Mouse (Mus musculus) naive thymus-derived CD4-positive, alpha-beta T cell, adult 2 months (primary cell): ENCODE measurements at regions not wholly inside any gene's neighbourhood (a gene's known extent, or its start where the extent isn't known, plus 50 kb on each side); places are given as distances from the start of the nearest gene placed in this dataset.

Experiments used
- DNase-seq: peaks from one replicate; pipeline ENCODE4 v3.0.0-alpha.2; 2011; ENCODE audit warnings: low read depth

DNA sequence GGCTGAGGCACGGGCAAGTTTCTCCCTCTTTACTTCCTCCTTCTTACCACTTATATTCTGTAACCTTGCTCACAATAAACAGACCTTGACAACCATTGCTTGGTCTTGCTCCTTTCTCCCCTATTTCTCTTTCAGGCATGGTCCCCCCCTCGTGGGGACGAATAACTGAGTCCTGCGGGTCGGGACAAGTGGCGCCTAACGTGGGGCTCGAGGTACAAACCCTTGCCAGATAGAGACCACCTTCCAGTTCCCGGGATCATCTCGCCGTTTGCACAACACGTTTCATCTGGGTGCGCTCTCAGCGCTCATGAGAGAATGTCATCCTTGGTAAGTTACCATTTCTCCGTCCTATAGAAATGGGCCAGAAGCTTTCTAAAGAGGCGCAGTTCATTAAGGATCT, 79.6 kb upstream of the Foxn3 start:
- DNase-seq = no peak

DNA sequence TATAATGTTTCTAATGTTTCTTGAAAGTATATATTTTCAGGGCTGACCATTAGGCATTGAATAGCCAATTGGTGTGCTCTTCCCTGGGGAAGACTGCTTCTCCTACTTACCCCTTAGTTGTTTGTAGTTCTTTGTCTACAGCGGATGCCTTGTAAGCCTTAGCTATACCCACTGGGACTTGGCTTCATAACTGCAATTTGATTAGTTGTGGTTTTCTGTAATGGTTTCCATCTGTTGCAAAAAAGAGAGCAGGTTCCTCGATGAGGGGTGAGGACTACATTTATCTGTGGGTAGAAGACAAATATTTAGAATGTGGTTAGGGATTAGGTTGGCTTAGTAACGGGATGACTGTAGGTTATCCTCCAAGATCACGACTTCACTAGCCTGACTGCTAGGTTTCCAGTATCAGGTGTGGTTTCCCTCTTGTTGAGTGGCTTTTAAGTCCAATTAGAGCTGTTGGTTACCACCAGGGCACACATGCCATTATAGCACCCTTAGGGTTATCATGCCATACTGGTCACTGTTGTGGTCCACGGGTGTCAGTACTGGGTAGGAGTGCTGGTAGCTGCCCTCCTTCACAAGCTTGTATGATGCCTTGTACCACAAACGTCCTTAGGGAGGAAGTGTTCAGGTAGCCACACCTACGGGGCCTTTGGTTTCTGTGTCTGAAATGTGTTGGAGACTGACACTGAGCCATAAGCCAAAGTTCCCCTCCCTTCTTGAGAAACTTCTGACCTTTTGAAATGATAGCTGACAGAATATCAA, 78.9 kb upstream of the Foxn3 start:
- peak; percentile 42 for DNase-seq

DNA sequence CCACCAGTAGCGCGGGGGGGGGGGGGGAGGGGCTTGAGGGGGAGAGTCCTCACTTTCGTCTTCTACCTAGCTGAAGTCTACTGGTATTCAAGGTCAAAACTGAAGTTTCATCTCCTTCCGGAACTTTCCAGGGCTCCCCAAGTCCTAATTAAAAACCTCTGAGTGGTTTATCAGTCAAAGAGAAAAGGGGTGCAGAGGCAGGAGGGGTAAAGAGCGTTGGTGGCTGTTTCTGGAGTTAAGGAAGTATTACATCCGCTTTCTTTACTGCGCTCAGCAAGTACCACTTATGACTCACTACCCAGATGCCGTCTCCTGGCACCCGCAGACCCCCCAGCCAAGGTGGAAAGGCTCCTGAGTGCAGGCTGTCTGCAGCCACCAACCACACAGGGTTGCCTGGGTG, 77.9 kb upstream of the Foxn3 start:
- peak; percentile 81 for DNase-seq

DNA sequence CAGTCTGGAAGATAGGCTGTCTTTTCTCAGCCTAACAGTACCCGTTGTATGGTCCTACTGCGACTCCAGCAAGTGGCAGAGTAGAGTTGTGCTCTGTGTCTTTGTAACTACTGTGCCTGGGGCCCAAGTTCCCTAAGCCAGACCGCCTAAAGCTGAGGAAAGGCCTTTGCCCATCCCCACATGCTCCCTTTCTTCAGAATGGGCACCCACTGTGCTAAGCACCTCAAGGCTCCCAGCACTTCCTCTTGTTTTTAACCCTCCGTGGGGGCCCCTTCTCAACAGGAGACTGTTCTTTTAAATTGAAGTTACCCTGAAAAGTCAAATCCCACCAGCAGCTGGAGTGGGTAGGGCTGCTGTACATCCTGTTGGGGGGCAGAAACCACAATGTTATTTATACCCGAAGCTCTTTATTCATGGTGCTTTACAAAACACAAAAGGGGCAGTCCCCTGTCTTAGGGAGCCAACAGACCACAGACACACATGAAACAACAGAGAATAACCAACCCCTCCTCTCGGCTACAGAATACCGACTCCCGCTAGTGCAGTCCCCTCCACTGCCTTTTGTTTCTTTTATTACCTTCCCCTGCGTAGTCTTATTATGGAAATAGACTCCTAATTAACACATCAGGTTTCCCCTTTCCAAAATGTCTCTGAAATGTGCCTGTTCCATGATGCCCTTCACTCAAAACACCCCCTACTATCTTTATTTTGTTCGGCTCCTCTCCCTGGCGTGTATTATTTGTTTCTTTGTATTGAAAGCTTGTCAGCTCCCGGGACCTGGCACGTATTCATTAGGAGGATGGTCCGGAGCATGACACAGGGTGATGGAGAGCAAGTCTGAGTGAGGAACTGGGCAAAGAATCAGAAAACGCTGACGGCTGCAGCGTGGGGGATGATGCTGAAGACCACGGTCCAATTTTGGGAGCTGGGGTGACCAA, 77.1 kb upstream of the Foxn3 start:
- peak; percentile 81 for DNase-seq

DNA sequence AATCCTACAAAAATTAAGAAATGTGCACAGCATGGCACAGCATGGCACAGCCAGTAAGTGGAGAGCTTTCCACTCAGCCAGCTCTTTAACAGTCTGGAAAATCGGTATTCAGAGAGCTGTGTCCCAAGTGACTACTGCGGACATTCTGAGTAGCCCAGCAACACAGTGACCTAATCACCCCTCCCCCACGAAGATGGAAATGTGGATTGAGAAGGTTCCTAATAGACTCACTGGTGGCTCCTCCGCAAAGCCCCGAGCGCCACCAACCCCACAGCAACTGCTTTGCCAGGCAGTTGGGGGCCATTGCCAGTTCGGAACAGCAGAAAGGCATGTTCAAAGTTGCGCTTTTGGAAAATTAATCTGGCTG, 76.4 kb upstream of the Foxn3 start:
- no peak for DNase-seq

DNA sequence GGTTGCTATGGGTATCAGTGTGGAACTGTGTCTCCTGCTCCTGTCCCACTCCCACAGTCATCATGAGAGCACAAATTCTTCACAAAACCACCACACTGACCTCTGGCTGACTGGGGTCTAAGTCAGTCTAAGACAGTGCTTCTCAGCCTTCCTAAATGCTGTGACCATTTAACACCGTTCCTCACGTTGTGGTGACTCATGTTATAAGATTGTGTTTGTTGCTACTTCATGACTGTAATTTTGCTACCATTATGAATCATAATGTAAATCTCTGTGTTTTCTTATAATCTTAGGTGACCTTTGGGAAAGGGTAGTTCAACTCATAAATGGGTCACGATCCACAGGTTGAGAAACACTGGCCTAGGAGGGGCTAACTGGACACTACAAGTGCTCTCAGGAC, 75.7 kb upstream of the Foxn3 start:
- DNase-seq = no peak

DNA sequence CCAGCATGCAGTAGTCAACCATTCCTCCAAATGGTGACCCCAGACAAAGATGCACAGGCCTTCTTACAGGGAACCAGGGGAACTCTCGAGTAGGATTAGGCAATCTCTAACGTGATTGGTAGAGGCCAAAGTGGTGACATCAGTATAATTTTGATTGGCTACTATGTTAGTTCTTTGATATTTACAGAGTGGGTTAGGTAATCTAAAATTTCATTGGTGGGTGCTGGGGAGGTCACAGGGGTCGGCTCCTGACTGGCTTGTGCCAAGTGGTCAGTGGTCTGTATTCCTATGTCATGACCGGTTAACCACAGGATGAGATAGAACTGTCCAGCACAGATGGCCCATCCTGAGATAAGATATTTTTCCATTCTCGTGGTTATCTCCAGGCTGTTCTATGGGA, 74.6 kb upstream of the Foxn3 start:
- no peak for DNase-seq

DNA sequence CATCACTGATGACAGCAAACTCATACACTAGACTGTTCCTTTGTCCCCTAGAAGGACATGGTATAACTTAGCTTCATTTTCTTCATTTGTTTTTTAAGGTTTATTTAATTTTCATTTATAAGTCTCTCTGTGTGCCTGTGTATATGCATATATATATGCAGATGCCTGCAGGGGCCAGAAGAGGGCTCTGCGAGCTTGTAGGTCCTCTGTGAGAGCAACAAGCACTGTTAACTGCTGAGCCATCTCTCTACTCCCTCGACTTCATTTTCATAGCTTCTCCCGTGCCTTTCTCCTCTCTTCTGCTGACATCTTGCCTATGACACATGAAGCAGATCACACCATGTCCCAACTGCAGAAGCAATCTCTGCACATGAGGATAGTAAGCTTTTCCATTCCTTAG, 72.9 kb upstream of the Foxn3 start:
- DNase-seq = no peak

DNA sequence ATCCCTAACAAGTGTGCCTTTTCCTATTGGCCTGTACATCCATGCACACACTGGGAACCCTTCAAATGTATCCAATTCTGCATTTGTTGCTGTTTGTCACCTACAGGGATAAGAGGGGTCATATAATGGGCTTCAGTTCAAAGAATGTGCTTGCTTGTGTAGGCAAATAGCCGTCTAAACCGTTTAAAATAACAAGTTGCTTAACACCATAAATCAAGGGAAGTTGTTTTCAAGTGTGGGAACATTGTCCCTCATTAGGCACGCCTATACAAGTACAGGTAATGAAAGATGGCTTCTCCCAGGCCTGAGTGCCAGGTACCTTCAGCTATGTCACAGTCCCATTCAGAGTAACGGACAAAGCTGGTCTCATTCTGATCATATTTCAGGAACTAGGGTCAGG, 72.0 kb upstream of the Foxn3 start:
- no peak for DNase-seq

DNA sequence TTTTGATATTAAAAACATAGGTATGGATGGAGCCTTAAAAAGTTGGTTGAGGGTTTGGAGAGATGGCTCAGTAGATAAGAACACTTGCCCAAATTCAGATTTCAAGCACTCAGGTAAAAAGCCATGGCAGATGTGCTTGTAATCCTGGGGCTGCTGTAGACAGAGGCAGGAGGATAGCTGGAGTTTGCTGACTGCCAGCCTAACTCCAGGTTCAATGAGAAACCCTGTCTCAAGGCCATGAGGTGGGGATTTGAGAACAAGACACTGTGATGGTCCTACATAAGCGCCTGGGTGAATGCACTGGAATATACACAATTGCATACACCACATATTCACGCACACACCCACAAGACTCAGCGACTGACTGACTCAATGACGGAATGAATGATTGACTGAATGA, 71.3 kb upstream of the Foxn3 start:
- DNase-seq = no peak

DNA sequence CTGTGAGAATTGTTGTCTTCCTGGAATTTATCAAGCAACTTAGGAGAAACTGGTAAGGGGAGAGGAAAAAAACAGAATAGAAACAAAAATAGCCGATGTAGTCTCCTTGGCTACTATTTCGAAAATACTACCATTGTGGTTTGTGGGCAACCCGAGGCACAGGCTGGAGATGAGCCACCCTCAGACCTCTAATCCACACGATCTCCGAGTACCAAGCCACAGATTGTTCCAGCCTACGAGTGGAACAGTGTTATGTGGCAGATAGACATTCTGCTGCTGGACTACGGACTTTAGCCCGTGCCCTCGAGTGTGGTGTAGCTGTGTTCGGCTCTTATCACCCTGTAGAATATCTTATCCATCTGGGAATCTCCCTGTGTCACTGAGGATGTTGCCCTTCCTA, 70.3 kb upstream of the Foxn3 start:
- no peak for DNase-seq

DNA sequence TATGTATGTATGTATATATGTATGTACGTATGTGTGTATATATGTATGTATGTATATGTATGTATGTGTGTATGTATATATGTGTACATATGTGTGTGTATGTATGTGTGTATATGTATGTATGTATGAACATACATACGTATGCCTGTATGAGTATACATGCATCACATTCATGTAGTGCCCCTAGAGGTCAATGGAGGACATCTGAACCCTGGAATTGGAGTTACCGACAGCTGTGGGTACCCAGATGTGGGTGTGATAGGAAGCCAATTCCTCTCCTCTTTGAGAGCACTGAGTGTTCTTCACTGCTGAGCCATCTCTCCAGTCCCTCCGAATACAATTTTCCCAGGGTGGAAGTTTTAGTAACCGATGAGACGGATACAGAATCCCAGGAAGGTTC, 69.6 kb upstream of the Foxn3 start:
- DNase-seq = no peak

DNA sequence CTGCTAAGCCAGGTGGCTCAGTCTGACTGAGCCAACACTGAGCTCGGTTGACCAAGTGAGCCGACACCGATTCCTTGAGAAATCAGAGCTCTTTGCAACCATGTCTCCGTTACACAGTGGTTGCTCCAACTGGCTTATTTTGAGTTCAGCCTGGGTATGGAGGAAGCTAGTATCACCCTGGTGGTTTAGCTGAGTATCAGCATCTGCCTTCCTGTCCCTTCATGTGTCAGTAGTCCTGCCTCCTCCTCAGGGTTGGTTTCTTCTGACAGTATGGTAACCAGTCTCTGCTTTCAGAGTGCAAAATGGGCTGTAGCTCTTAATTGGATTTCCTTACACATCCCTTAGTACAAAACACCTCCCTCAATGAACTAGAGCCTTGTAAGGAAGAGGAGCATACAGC, 66.2 kb upstream of the Foxn3 start:
- DNase-seq = peak; percentile 67

DNA sequence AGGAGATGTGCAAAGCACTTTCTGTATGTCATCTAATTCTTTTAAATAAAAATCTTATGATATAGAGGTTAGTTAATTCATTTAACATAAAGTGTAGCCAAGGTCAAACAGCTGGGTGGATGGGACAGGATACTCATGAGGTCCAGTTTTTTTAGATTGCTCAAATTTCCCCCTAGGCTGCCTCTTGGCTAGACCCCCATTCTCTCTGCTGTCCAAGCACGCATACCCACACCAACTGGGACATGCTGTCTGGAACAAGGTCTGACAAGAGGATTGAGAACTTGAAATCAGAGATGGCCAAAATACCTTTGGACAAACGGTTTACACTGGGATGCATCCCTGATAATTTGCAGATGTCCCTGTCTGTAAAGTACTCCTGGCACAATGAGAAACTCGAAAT, 65.0 kb upstream of the Foxn3 start:
- no peak for DNase-seq

DNA sequence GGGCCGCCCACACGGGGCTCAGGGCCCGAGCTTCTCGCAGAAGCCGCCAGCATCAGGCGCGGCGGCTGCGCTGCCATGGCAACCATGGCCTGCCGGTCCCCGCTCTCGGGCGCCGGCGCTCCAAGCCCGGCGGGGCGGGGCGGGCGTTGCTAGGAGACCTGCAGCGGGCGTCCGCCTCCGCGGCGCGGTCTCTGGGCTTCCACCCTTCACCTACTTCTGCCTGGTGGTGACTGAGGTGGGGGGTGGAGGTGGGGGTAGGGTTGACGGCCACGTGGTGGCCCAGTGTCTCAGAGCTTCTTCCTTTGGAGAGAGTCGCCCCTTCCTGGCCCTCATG, 64.5 kb upstream of the Foxn3 start:
- peak; percentile 95 for DNase-seq

DNA sequence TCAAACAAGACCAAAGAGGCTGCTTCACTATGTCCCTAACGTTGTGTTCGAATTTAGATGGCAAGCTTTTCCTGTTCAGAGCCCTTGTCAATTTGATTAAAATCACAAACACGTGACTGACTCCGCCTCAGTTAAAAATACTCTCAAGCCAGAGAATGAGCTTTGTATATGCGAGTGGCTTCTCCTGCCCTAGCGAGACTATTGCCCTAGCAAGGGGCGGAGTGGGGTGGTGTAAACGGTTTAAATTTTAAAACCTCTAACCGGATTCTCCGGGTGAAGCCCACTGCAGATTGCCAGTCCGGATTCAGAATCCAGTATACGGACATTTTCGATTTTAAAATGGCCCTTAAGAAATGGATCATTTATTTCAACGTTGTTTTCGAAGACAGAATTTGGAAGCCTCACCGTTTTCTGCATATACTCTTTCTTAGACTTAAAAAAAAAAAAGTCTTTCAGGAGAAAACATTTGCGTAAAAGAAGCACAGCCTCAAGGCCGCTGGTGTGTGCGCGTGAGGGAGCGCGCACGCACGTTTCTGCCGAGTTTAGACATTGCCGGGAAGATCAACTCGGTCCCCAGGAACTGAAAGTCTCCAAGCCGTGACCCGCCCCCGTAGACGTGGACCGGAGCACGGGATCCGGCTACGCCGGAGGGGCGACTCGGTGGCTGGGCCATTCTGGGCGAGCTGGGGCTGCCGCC, 64.0 kb upstream of the Foxn3 start:
- peak; percentile 55 for DNase-seq

DNA sequence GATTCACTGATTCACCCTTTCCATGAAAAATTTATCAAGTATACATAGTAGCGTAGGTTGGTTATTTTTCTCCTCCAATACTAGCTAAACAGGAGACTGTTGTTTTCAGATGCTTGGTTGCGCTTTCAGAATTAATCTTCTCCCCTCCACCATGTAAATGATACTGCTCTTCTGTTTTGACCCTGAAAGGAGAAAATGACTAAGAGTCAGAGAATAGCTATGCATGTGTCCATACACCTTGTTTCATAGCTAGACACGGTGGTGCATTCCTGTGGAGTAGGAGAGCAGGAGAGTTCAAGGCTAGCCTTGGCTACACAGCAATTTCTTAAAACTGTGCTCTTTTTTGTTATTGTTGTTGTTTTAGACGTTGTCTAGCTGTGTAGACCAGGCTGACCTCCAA, 62.8 kb upstream of the Foxn3 start:
- no peak for DNase-seq

DNA sequence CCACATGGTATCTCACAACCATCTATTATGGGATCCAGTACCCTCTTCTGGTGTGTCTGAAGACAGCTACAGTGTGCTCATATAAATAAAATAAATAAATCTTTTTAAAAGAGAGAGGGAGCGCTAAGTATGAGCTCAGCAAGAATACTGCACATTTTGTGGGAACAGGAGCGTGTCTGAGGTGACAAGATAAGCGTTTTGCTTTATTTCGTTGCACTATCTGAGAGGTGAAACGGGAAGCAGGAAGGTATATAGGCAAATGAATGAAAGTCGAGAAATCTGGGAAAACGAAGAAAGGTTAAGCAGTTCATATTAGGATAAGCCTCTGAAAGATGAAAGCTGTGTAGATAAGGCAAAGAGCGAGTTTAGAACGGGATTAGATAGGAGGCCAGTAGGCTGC, 61.7 kb upstream of the Foxn3 start:
- no peak for DNase-seq

DNA sequence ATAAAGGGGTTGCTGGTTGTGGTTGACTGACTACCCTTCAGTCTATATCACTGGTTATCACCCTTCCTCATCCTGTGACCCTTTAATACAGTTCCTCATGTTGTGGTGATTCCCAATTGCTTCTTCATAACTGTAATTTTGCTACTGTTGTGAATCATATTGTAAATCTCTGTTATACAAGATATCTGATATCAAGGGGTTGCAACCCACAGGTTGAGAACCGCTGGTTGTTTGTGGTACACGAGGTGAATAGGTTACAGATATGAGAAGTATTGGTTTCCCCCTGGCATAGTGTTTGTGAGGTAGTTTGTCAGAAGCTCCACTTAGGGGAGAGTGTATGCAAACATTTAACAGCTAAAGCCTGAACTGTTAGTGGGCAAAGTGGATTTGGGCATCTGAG, 58.9 kb upstream of the Foxn3 start:
- no peak for DNase-seq

DNA sequence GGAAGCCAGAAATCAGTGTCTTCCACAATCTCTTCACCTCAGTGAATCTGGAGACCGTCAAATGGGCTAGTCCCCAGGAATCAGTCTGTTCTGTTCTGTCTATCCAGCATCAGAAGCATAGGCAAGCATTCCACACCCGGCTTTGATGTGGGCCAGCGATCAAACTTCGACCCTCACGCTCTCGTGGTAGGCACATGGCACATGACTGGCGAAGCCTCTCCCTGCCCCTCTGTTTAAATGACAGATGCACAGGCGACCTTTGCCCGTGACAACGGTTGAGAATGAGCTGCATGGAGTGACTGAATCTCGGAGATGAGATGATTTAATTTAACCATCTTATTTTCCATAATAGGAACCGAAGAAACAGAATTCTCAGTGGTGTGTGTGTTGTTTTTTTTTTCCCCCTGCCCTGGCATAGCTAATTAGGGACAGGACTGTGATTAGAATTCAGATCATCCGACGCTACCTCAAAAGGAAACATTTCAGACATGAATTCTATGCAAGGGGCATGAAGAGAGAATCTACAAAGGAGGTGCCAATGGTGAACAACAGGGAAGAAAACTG, 53.9 kb upstream of the Foxn3 start:
- no peak for DNase-seq

DNA sequence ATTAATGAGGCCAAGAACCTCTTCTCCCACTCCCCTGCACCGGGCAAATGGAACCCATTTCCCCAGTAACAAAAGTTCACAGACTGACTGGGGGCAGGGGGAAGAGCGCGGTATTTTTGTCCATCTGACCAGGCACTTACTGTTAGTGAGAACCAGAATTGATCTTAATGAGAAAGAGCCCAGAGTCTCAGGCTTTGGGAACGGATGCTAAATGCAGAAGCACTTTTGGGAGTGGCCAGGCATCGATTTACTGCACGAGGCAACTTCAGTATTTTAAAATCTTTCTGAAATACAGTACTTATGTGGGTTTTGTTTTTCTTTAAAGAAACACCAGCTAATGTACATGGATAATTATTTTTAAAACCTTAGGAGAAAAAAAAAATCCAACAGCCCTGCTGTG, 51.0 kb upstream of the Foxn3 start:
- no peak for DNase-seq
